Mouse (Mus musculus) olfactory bulb, adult 2 months (tissue): Measurements from ENCODE around the gene Hspa12a.

ENCODE experiments used
- CTCF ChIP-seq: fragments of 200-500 bp; IDR thresholded peaks from 2 replicates; pipeline ENCODE4 v1.5.1; 2012; ENCODE audit warnings: low read depth, mild to moderate bottlenecking, low read length, moderate library complexity; ENCODE audit not compliant: insufficient read depth
- POLR2A ChIP-seq: fragments of 200-500 bp; IDR thresholded peaks from 2 replicates; pipeline ENCODE4 v1.6.1; 2012; ENCODE audit warnings: mild to moderate bottlenecking, low read depth, low read length, moderate library complexity; ENCODE audit not compliant: insufficient read depth

DNA sequence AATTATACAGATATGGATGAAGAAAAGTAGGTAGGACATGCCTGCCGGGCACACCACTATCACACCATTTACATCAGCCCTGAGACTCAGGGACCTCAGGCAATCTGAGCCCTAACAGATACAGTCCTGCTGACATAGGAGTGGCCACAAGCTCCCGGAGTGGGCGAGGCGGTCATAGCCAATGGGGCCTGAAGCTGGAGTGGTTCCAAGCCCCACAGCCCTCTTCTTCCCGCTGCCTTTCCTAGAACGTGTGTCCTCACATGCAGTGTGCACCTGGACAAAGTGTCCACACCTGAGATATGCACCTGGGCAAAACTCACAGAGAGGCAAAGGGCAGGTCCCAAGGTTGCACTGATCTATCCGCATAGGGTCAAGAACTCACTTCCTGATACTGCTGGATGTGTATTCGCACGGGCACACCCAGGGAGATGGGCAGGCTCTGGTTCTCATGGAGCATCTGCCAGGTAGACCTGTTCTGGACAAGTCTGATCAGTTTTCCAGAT is 195.9 kb downstream of the Hspa12a start:
- TF ChIP-seq POLR2A (no peak), CTCF (no peak)
